Mouse (Mus musculus) neural tube, embryonic 11.5 days (tissue): ENCODE results near the gene Gm12569. TPM values are rescaled to one million over a fixed set of nuclear protein-coding genes. Genes with fewer than 3 reads are reported as not detected.

ENCODE experiments used
- polyA plus RNA-seq: library from polyadenylated mRNA; unstranded; fragments of >200 nt; fragmentation: Nextera tagmentation; extraction: Ambion mirVana; gene quantifications from 2 replicates; pipeline ENCODE4 v1.2.1, GENCODE M21; 2014

The Gm12569 gene
- polyA plus RNA-seq, 1 experiment from 2014 or later: not detected

Other genes starting within 250 kb of the Gm12569 start
- not detected in 2 replicates for gene Olfr1377, start 238.5 kb upstream of the Gm12569 start, polyA plus RNA-seq
- not detected in 2 replicates for gene Olfr51, start 216.9 kb upstream of the Gm12569 start, polyA plus RNA-seq
- gene Olfr54, start 206.2 kb upstream of the Gm12569 start, polyA plus RNA-seq: not detected in 2 replicates
- gene Olfr1375, start 172.4 kb upstream of the Gm12569 start, polyA plus RNA-seq: not detected in 2 replicates
- 8.6 and 9.9 TPM in 2 replicates for gene Zfp354a, start 161.2 kb upstream of the Gm12569 start, polyA plus RNA-seq
- 140 and 145 TPM in 2 replicates for gene Clk4, start 41.3 kb downstream of the Gm12569 start, polyA plus RNA-seq
- gene BC049762, start 42.6 kb downstream of the Gm12569 start, polyA plus RNA-seq: 0.45 and 1.4 TPM in 2 replicates
- gene Col23a1, start 69.4 kb downstream of the Gm12569 start, polyA plus RNA-seq: 9.7 and 10.9 TPM in 2 replicates